Mouse (Mus musculus): Measurements from ENCODE around the gene Gm10392. TPM values are rescaled to one million over a fixed set of nuclear protein-coding genes. Genes with fewer than 3 reads are reported as not detected.

Gm10392 gene
- polyA plus RNA-seq, 1 experiment from 2014 or later = 0.15 TPM

GRCm38 (mm10) chr11:77495507-77495906 is 23.5 kb downstream of the Gm10392 start:
- Histone ChIP-seq H3K9me3 (no peaks in the 10 kb centered on the region), H3K9ac (peak overlapping the region; percentile 98), H3K36me3 (peaks cover 14% of the 10 kb centered on the region), H3K4me3 (0 out of 2 replicates have a peak overlapping the region, but pooled peaks have one; percentile 89), H3K4me1 (replicated peaks) (peaks cover 79% of the 10 kb centered on the region), H3K27ac (replicated peaks) (no peak overlapping the region), H3K4me2 (peak overlapping the region; percentile 89), H3K27me3 (no peaks in the 10 kb centered on the region)
- ATAC-seq (ENCODE audit: low read depth) = no peak

- Histone ChIP-seq H3K27ac (replicated peaks) (0 out of 2 replicates have a peak overlapping the region, but pooled peaks have one; percentile 95), H3K4me3 (peak overlapping the region; percentile 89), H3K36me3 (peaks cover 6% of the 10 kb centered on the region), H3K27me3 (no peaks in the 10 kb centered on the region), H3K9ac (peak overlapping the region; percentile 98), H3K4me2 (peak overlapping the region; percentile 89), H3K9me3 (no peaks in the 10 kb centered on the region), H3K4me1 (replicated peaks) (peaks cover 79% of the 10 kb centered on the region)
- 78% methylated on average over 6 of the region's 6 CpGs for WGBS
- no peak for ATAC-seq (ENCODE audit: low read depth)
Observed at GRCm38 (mm10) chr11:77494782-77495181, 24.2 kb downstream of the Gm10392 start.

- peaks cover 74% of the 10 kb centered on the region for H3K4me1 ChIP-seq (replicated peaks)
- WGBS = 34% methylated on average over 4 of the region's 4 CpGs
Observed at GRCm38 (mm10) chr11:77494344-77494676, 24.7 kb downstream of the Gm10392 start.

DNA sequence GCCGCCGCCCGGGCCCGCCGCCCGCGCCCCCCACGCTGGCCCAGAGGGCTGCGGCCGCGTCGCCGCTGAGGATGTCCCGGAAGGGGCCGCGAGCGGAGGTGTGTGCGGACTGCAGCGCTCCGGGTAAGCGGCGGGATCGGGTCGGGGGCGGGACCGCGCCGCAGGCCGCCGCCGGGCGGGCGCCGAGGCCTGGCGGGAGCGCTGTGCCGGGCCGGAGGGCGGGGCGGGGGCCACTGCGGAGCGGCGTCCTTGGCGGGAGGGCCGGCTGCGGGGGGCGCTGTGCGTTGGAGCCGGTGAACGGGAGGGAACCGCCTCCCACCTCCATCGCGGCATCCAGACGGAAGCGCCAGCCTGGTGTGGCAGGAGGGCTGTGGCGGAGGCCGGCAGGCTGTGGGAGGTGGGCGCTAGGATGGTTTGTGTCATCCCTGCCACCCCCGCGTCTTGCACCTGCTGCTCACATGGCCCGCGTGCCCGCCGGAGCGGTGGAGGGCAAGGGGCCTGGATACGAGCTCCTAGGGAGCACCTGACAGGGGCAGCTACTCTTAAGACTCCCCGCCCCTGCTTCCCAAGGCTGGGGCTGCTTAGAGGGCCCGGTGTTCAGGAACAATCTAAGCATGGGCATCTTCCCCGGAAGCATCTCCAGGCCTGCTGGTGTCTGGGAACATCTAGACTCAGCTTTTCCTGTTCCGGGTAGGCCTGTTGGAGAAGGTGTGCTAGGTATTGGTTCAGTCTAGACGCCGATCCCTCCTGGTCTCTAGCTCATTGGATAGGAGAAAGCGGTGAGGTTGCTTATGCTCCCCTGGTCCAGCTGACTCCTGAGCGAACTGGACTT is 25.3 kb downstream of the Gm10392 start, which contains the start of gene Git1:
Git1 (plus strand) TSS at position 51 of the 832 bp plus-strand sequence.
- peaks cover 73% of the 10 kb centered on the region for H3K4me1 ChIP-seq (replicated peaks)

More at GRCm38 (mm10) chr11:77494344-77494676, 24.7 kb downstream of the Gm10392 start:
- Histone ChIP-seq H3K4me2 (peak overlapping the region; percentile 89), H3K9ac (peak overlapping the region; percentile 98), H3K9me3 (no peaks in the 10 kb centered on the region), H3K27ac (replicated peaks) (peak overlapping the region; percentile 95), H3K36me3 (peaks cover 2% of the 10 kb centered on the region), H3K4me3 (peak overlapping the region; percentile 89), H3K27me3 (no peaks in the 10 kb centered on the region)
- ATAC-seq (ENCODE audit: low read depth) = no peak

DNA sequence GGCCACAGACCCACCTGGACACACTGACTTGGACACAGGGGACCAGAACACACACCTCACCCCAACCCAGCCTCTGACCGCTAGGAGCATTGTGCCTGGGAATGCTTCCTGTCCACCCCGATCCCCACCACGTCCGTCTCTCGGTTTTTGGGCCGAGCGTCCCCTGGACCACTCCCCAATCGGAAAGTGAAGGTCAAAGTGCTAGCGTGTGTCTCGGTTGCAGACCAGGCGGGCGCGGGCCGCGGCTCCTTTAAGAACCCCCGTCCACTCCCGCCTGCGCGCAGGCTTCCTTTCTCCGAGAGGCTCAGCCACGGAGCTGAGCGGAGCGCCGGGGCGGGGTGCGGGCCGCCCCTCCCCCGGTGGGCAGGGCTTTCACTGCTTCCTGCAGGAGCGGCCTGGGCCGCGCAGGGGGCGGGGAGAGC is 26.1 kb downstream of the Gm10392 start:
- no peaks in the 10 kb centered on the region for H3K36me3 ChIP-seq
- peak overlapping the region; percentile 95 for H3K27ac ChIP-seq (replicated peaks)
- peak overlapping the region; percentile 84 for H3K4me2 ChIP-seq
- no peaks in the 10 kb centered on the region for H3K27me3 ChIP-seq
- WGBS = 1% methylated on average over 30 of the region's 32 CpGs
- no peaks in the 10 kb centered on the region for H3K9me3 ChIP-seq
- peaks cover 73% of the 10 kb centered on the region for H3K4me1 ChIP-seq (replicated peaks)
- peak overlapping the region; percentile 98 for H3K9ac ChIP-seq
- ATAC-seq (ENCODE audit: low read depth) = peak; percentile 59
- peak overlapping the region; percentile 89 for H3K4me3 ChIP-seq

More for the DNA sequence above, 25.3 kb downstream of the Gm10392 start, which contains the start of gene Git1:
- Histone ChIP-seq H3K4me3 (peak within 1 kb of the TSS; percentile 89), H3K27me3 (no peaks in the 10 kb centered on the region), H3K4me2 (peak within 1 kb of the TSS; percentile 89), H3K27ac (replicated peaks) (peak within 1 kb of the TSS; percentile 95), H3K9ac (peak within 1 kb of the TSS; percentile 98), H3K36me3 (no peaks in the 10 kb centered on the region), H3K9me3 (no peaks in the 10 kb centered on the region)
- ATAC-seq (ENCODE audit: low read depth) = no peak
- under 1% methylated on average over 58 of the region's 74 CpGs for WGBS

GRCm38 (mm10) chr11:77492311-77492871 is 26.6 kb downstream of the Gm10392 start:
- H3K27ac ChIP-seq (replicated peaks) = peak overlapping the region; percentile 95
- WGBS = 0% methylated on average over 18 of the region's 18 CpGs
- ATAC-seq (ENCODE audit: low read depth) = no peak
- peaks cover 73% of the 10 kb centered on the region for H3K4me1 ChIP-seq (replicated peaks)
- H3K9ac ChIP-seq = peak overlapping the region; percentile 98
- H3K4me2 ChIP-seq = peak overlapping the region; percentile 84
- no peaks in the 10 kb centered on the region for H3K9me3 ChIP-seq
- no peaks in the 10 kb centered on the region for H3K27me3 ChIP-seq
- peak overlapping the region; percentile 89 for H3K4me3 ChIP-seq
- no peaks in the 10 kb centered on the region for H3K36me3 ChIP-seq

- Histone ChIP-seq H3K4me2 (peak overlapping the region; percentile 84), H3K4me1 (replicated peaks) (peaks cover 74% of the 10 kb centered on the region), H3K9ac (peak overlapping the region; percentile 98), H3K36me3 (no peaks in the 10 kb centered on the region), H3K4me3 (peak overlapping the region; percentile 89), H3K27ac (replicated peaks) (peak overlapping the region; percentile 95), H3K27me3 (no peaks in the 10 kb centered on the region), H3K9me3 (no peaks in the 10 kb centered on the region)
- peak; percentile 51 for ATAC-seq (ENCODE audit: low read depth)
- WGBS = under 1% methylated on average over 23 of the region's 23 CpGs
Observed at GRCm38 (mm10) chr11:77491502-77492291, 27.3 kb downstream of the Gm10392 start.

GRCm38 (mm10) chr11:77491123-77491501 is 27.9 kb downstream of the Gm10392 start:
- Histone ChIP-seq H3K36me3 (no peaks in the 10 kb centered on the region), H3K4me3 (peak overlapping the region; percentile 89), H3K4me2 (peak overlapping the region; percentile 84), H3K27me3 (no peaks in the 10 kb centered on the region), H3K27ac (replicated peaks) (peak overlapping the region; percentile 95), H3K9me3 (no peaks in the 10 kb centered on the region), H3K4me1 (replicated peaks) (peaks cover 79% of the 10 kb centered on the region), H3K9ac (peak overlapping the region; percentile 98)
- 0% methylated on average over 13 of the region's 13 CpGs for WGBS
- ATAC-seq (ENCODE audit: low read depth) = peak; percentile 64

GRCm38 (mm10) chr11:77490451-77490850 is 28.5 kb downstream of the Gm10392 start:
- Histone ChIP-seq H3K4me1 (replicated peaks) (peaks cover 79% of the 10 kb centered on the region), H3K9ac (peak overlapping the region; percentile 98), H3K27ac (replicated peaks) (peak overlapping the region; percentile 95), H3K4me3 (peak overlapping the region; percentile 89), H3K9me3 (no peaks in the 10 kb centered on the region), H3K36me3 (no peaks in the 10 kb centered on the region), H3K4me2 (peak overlapping the region; percentile 84), H3K27me3 (no peaks in the 10 kb centered on the region)
- no peak for ATAC-seq (ENCODE audit: low read depth)
- WGBS = 64% methylated on average over 6 of the region's 6 CpGs

DNA sequence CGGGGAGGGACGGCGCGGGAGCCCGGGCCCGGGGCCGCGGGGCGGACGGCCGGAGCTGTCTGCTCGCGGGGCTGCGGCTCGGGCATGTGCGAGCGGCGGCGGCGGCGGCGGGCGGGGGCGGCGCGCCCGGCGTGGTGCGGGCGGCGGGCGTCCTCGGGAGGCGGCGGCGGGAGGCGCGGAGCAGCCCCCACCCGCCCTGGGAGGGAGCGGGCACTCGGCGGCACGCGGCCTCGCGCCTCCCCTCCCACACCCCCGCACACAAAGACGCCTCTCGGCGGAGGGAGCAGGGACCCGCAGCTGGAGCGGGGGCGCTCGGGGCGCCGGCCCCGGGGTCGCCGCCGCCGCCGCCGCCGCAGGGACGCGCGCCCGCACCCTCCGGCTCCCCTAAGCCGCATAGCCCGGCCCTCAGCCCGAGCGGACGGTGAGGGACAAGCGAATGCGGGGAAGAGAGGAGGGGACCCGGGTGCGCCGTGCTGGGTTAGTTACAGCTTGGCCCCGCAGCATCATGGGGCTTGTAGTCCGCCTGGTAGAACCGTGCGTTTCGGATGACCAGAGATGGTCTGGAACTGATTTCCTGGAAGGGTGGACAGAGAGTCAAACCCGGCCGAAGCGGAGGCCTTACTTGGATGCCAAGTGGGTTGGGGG is 29.3 kb downstream of the Gm10392 start, which contains the start of gene Ankrd13b:
Ankrd13b (minus strand) TSS at position 88 of the 645 bp plus-strand sequence.
- H3K4me3 ChIP-seq = peak within 1 kb of the TSS; percentile 89
- H3K9me3 ChIP-seq = no peaks in the 10 kb centered on the region
- no peaks in the 10 kb centered on the region for H3K36me3 ChIP-seq
- H3K27ac ChIP-seq (replicated peaks) = peak within 1 kb of the TSS; percentile 95
- peak within 1 kb of the TSS; percentile 98 for H3K9ac ChIP-seq
- H3K27me3 ChIP-seq = no peaks in the 10 kb centered on the region
- under 1% methylated on average over 72 of the region's 87 CpGs for WGBS
- peak within 1 kb of the TSS; percentile 84 for H3K4me2 ChIP-seq
- peak; percentile 63 for ATAC-seq (ENCODE audit: low read depth)
- H3K4me1 ChIP-seq (replicated peaks) = peaks cover 79% of the 10 kb centered on the region

DNA sequence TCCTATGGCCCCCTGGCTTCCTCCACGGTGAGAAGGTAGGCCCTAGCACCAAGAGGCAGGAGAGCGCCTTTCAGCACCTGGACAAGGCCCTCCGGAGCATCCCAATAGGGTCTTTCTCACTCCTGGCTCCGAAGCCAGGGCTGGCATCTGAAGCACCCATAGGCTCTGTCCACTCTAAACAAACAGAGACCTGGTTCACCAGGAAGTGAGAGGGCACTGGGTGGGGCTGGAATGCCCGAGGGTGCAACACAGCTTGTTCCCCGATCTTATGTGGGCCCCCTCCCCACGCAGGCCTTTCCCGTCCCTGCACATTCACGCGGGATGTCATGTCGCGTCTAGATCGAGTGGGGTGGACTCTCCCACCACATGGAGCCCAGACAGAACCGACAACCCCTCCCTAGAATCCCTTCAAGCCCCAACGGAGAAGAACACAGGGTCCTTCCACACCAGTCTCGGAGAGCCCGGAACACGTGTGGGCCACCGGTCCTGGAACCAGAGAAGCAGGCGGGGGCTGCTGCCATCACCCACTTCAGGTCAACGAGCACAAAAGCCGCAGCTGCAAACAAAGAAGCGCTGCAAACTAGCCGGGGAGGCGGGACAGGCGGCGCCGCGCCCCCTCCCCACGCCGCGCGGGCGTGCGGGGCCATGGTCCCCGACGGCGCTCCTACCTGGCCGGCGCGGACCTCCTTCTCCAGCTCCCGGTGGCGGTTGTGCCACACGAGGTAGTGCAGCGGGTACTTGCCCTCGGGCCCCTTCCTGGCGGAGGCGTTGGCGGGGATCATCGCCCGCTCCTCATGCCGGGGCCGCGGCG is 30.0 kb downstream of the Gm10392 start:
- H3K4me1 ChIP-seq (replicated peaks) = peaks cover 79% of the 10 kb centered on the region
- 2% methylated on average over 53 of the region's 55 CpGs for WGBS
- no peak for ATAC-seq (ENCODE audit: low read depth)
- H3K27me3 ChIP-seq = no peaks in the 10 kb centered on the region
- peak overlapping the region; percentile 84 for H3K4me2 ChIP-seq
- H3K4me3 ChIP-seq = peak overlapping the region; percentile 89
- H3K9me3 ChIP-seq = no peaks in the 10 kb centered on the region
- no peaks in the 10 kb centered on the region for H3K36me3 ChIP-seq
- peak overlapping the region; percentile 95 for H3K27ac ChIP-seq (replicated peaks)
- H3K9ac ChIP-seq = peak overlapping the region; percentile 98
